Mouse (Mus musculus) c-Kit-positive CD71-positive TER-119-positive erythroid progenitor cells, embryonic 14.5 days (primary cell): ENCODE data around the gene Pnkd.
A peak's percentile ranks its signal among the peaks of the same experiment; 100 is the strongest.
"Not testable (repeated sequence)": the region's sequence is repeated elsewhere in the genome, so short reads cannot be mapped to it uniquely, and the experiment has no call there.

ENCODE experiments used
- DNase-seq: peaks from one replicate; pipeline ENCODE4 v3.0.0-alpha.2; 2013; ENCODE audit warnings: low spot score

Gene Pnkd

DNA sequence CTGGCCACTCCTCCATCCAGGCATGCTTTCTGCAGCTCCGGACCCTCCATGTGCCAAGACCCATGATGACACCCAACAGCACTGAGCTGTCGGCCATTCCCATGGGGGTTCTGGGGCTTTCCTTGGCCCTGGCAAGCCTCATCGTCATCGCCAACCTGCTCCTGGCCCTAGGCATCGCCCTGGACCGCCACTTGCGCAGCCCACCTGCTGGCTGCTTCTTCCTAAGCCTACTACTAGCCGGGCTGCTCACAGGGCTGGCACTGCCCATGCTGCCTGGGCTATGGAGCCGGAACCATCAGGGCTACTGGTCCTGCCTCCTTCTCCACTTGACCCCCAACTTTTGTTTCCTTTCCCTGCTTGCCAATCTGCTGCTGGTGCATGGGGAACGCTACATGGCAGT is 6.2 kb upstream of the Pnkd start, which contains the start of gene Gpbar1:
Gpbar1 (plus strand) TSS at position 13 of the 400 bp plus-strand sequence.
- no peak for DNase-seq

DNA sequence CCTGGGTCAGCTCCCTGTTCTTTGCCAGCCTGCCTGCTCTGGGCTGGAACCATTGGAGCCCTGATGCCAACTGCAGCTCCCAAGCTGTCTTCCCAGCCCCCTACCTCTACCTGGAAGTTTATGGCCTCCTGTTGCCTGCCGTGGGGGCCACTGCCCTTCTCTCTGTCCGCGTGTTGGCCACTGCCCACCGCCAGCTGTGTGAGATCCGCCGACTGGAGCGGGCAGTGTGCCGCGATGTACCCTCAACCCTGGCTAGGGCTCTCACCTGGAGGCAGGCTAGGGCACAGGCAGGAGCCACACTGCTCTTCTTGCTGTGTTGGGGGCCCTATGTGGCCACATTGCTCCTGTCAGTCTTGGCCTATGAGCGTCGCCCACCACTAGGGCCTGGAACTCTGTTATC is 5.7 kb upstream of the Pnkd start:
- DNase-seq = no peak

DNA sequence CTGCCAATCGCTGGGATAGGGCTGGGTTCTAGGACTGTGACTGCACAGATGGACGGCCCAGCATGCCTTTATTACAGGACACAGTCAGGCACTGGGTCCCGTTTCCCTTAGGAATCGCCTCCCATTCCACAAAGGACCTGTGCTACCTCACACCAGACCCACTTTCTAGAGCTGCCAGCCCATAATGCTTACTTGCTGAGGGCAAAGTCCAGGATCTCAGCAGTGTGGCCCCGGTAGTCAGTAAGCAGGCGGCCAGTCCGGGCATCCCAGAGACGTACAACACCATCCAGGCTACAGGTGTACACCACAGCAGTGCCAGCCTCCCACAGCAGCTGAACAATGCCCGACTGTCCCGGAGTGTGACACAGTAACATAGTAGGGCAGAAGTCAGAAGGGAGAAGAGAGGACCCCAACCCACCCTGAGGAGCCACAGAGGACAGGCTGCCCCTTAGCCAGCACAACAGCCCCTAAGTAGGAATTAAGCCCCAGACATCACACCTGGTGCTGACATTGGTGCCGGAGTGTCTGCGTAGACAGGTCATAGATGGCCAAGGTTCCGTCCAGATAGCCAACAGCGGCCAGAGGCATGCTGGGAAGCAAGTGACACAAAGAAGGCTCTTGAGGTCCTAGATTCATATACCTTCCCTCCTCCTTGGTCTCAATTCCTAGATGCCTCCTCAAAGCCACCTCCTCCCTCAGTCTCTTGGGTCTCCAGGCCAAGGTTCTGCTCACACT is 4.0 kb upstream of the Pnkd start:
- DNase-seq = no peak

DNA sequence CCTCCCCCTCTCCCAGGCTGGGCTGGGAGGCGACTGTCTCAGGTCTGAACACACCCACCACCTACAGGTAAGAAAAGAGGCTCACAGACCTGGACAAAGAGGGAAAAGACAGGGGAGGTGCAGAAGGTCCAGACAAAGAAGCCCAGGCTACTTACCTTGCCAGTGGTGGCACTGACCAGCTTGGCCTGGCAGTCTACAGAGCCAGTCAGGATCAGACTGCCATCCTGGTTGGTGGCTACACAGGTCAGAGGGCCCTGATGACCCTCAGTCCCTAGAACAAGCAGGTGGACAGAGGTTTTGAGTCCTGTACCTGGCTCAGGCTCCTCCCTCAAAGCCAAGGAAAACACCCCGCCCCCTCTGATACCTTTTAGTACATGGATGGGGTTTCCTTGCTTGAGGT is 3.4 kb upstream of the Pnkd start:
- no peak for DNase-seq

DNA sequence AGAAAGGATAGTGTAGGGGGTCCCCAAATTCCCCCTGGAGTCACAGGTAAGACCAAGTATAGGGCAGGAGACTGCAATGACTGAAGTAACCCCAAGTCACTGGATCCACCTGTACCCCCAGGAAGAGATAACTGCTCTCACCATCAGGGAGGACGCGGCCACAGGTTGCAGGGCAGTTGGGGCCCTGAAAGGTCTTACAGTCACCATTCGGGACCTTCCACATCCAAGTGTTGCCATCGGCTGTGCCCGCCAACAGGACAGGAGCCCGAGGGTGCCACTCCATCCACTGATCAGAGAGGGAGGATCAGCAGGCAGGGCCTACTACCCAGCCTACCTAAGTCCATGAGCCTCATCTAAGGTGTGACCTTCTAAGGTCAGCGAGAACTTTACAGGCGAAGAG is 2.8 kb upstream of the Pnkd start:
- DNase-seq = no peak

DNA sequence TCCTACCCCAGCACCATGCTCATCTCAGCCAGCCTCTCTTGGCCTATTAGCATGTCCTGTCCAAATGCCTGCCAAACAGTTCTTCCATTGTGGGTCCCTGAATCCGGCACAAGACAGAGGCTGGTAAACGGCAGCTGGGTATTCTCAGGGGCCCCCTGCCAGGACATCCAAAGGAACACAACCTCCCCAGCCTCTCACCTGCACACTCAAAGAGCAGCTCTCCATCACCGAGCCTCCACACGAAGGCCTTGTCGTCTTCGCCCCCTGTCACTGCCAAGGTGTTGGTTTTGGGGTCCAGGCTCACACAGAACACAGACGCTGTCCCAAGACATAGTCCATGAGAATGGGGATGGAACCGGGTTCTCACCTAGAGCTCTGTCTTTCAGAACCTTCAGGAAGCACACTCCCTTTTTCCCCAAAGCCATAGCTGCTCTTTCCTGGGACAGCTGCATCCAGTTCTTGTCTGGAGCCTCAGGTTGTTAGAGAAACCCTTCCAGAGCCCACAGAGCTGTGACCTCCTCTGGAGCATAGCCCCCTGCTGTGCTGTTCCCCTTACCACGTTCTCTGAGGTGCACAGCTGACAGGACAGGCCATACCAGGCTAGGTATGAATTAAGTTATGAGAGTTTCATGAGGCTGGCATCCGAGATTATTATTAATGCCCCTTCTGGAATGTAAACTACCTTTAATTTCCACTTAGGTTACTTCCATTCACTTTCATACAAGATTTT is 1.7 kb upstream of the Pnkd start:
- no peak for DNase-seq

DNA sequence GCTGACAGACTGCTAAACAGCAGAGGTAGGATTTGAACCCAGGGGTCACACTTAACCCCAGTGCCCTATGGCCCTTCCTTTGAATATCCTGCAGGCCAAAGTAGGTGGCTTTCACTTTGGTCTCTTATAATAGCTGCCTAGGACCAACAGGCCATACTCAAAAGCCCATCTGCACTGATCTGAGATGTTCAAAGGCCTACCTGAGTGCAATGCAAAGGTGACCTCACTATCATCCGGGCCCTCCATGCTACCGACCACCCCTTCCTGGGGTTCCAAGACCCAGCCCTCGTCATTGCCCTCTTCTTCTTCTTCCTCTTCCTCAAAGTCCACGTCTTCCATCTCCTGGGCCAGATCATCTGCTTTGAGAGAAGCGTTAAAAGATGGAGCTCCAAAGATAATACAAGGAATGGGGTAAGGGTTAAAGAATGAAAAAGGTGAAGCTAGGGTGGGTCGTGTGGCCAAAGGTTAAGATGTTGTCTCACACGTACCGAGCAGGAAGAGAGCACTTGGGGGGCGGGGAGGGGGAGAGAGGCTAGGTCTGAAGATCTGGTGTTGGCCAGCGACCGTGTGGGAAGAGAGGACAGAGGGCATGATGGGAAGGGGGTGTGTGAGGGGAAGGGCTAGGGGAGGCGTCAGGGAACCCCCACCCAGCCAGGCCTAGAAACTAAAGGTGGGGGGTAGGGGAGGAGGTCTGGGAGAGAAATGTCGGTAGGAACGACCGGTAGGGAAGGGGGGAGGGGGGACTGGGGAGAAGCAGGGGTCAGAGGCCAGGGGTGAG is 855 bp upstream of the Pnkd start:
- no peak for DNase-seq

DNA sequence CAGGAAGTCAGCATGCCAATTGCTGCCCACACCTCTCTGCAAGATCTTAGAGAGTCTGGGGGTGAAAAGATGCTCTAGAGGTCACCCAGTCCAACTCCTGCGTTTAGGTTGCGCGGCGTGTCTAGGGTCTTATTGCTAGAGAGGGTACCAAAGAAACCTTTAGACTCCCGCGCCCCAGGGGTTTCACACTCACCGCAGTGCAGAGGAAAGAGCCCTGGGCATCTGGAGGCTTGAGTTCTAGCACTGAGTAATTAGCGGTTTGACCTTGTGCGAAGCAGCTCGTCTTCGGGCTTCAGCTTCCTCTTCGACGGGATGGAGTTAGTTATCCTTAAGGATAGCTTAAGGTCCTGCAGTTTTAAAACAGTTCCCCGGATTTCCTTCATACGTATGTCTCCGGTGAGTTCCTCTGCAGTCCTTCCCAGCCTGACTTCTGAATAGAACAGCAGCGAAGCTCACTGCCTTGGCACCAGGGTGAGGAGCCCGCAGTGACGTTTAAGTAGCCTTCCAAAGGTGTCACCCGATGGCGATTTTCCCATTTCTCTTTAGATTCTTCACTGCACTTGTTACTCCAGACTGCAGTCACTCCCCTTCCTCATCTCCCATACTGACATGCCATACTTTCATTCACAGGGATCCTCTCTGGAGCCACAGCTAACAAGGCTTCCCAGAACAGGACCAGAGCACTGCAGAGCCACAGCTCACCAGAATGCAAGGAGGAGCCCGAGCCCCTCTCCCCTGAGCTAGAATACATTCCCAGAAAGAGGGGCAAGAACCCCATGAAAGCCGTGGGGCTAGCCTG is 681 bp downstream of the Pnkd start:
- DNase-seq = no peak

DNA sequence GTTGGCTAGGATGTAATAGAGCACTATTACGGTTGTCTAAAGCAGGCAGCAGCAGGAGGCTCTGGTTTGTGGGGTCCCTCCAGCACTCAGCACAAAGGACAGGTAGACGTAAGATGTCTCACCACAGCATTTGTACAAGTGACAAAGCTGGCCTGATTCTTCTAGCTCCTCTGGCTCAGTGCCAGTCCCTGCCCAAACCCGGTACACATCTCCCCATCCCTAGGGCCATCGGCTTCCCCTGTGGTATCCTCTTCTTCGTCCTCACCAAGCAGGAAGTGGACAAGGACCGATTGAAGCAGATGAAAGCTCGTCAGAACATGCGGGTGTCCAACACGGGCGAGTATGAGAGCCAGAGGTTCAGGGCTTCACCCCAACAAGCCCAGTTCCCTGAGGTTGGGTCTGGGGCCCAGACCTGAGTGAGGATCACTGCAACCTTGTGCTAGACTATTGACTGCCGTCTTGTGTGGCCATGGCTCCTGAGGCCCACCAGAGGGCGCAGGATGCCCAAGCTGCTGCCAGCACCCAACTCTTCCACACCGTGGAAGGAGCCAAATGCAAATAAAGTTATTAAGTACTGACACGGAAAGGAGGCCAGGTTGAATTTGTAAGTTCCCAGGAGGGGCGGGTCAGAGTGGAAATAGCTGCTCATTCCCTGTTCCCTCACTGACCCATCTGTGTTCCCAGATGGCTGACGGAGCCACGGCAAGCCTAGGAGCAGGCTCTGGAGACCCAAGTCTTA is 2.3 kb downstream of the Pnkd start:
- DNase-seq = not testable (repeated sequence)

DNA sequence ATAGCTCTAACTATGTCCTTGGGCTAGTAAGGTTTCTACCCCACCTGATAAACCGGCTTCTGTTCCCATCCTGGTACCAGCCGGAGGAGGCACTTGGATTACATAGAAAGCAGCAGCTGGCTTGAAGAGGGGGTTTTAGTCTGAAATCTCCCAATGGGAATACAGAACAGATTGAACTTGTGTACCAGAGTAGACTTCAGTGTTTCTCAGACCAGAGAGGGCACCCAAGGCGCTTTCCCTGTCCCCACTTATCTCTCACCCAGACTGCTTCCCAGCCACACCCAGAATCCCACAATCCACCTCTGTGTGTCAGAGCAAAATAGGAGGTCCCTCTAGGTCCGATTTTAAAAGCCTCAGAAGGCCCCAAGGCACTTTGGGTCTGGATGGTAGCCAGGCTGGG is 3.6 kb downstream of the Pnkd start:
- no peak for DNase-seq

DNA sequence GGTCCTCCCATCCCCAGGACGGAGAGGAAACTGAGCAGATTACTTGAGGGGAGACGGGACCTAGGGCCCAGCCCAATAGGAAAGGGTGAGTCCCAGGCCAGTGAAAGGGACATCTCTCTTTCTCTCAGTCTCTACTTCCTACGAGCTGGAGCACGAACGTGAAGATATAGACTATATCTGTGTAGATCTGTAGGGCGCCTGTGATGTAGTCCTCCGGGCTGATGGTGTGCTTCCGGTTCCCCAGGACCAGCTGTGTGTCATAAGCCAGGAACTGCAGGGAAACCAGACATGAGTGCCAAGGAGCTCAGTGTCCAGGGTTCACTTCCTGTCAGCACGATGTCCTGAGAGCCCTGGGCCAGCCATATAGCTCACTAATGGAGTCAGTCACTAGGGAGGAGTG is 4.5 kb downstream of the Pnkd start:
- no peak for DNase-seq

DNA sequence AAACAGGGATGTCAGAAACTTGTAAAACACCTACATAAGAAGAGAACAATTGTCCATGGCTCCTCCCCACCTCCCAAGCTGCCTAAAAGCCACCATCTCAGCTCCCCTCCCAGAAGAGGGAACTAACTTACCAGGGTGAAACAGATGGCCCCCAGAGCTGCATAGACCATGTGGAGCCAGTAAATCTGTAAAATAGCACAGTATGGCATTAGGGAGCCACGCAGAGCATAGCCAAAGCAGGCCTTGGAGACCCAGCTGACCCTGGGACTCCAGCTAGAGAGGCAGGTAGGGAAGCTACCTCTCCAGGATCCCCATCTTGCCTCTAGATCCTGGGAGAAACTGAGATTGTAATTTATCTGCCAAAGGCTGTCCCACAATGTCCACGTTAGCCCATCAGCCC is 5.0 kb downstream of the Pnkd start:
- no peak for DNase-seq

DNA sequence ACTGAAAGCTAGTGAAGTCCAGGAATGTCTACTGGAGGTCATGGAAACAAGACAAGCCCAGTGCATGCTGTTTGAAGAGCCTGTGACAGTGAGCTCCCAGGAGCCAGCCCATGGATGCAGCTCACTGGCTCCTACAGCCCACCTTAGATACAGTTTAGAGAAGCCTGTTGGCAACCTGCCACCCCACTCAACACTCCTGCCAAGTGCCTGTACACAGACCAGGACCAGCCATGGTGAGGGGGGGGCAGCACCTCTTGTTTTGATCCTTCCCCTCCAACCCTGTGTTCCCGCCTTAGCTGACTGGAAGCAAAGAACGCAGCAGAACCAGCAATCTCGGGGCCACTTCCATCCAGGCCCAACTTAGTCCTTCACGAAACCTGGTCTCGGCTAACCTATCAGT is 5.4 kb downstream of the Pnkd start:
- no peak for DNase-seq

DNA sequence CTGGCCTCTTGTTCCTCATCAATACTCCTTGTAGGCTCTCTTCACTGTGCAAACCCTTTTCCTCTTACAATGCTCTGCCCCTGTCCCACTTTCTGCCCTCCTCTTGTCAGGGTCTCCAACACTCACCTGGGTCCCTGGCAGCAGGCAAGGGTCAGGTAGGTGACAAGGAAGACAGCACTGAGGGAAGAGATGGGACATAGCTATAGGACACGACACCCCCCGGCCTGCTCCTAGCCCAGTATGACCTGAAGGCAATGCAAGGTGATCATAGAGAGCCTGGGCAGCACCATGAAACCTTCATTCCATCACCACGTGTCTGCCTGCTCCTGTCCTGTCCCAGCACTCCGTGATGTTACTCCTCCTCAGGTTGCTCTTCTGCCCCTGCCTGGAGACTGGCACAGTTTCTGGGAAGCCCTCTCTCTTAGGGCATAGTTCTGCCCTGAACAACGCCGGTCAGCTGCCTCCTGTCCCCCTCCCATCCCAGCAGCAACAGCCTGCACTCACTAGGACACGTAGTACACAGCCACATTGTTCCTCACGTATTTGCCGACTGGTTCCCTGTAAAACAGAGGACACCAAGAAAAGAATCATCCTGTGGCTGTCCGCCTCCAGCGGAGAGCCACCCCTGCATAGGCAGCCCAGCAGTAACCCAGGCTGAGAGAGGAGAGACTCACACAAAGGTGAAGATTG is 7.7 kb downstream of the Pnkd start:
- DNase-seq = no peak

DNA sequence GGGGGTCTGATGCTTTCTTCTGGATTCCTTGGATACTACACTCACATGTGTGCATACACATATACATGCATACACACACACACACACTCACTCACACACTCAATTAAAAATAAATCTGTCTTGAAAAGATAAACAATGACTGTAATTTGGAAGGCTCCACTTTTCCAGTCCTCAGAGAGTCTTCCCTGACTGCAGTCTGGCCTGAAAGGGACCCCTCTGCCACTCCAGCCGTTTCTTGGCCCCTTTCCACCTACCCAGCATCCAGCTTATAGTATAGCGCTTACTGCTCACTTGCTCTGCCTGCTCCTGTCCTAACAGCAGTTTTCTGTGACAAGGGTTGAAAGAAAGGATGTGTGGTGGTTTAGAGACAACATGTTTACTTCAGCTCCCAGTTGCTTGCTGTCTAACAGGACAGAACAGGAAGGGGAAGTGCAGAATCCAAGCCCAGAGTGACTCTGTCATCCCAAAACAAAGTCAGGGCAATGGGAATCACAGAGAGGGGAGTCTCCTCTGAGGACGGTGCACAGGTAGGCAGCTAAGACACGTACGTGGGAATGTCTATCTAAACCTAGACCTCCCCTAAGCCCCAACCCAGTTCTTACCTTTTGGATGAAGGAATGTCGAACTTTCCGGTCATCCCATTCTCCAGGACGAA is 8.7 kb downstream of the Pnkd start:
- no peak for DNase-seq

DNA sequence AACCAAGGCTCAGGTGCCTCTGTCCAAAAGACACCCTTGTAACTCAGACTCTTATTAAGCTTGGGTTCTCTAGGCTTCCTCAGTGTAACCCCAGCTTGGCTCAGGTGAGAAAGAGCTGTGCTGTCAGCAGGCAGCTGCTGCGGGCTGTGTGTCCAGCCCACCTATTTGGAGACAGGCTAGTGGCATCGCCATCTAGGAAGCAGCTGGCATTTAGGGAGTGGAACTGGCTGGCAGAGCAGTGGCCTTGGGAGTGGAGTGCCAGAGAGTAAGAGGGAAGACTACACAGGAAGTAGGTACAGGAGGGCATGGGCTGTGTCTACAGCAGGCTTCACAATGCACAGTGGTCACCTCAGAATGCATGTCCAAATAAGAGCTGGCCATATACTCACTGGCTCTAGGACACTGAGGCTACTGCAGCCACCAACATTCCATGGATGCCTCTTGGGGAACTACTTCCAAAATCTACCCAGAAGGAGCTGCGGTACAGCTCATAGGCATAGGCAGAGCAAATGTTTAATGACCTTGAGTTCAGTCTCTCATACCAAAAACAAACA is 9.4 kb downstream of the Pnkd start:
- DNase-seq = no peak

DNA sequence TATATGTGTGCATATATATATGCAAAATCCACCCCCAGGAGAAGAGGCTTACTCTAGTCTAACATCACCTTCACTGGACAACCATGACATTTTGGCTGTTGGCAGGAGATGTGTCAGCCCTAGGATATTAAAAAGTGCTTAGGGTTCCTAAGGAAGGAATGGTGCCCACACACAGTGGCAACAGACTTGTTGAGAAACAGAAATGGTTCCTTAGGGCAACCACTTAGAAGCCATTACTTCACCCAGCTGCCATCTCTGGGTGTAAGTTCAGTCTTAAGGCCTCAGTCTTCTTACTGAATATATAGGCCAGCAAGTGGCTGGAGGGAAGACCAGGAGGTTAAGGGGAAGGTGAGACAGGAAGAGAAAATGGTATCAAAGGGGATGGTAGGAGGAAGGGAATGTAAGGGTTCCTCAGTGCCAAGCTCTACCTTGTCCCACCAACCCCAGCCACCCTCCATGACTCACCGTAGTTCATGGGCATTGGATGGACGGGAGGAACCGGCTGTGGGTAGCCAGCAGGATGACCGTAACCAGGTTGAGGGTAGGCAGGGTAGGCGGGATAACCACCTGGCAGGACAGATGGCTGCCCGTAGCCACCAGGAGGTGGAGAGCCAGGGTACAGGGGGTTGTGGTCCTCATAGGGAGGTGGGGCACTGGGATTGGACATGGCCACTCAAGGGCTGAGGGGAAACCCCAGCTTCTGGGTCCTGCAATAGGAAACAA is 10.2 kb downstream of the Pnkd start:
- DNase-seq = no peak

DNA sequence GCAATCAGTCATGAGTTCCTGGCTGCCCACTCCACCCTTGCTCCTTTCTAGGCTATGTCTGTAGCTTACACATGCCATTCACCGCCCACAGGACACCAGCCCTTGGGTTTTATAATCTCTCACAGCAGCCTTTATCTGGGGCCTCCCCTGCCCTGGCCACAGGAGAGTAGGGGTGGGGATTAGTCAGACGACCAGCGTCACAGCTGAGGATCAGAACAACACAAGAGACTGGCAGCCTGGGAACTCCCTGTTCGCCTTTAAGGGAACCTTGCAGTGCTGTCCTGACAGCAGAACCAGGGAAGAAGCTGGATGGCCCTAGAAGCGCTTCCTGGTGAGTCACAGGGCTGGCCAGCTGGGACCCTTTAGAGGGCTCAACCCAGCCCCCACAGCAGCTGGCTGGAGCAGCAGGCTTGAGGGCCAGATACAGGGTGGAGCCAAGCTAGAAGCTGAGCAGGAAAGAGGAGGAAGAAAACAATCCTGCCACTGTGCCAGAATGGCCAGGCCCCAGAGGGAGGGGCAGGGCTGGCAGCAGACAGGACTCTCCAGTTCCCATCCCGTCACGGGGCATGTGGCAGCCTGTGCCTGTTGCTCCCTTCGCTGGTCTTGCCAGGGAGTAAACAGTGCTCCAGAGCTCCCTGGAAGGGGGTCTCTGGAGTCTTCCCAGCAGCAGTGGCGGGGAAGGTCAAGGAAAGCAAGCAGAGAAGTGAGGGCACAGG is 10.9 kb downstream of the Pnkd start:
- peak; percentile 80 for DNase-seq

DNA sequence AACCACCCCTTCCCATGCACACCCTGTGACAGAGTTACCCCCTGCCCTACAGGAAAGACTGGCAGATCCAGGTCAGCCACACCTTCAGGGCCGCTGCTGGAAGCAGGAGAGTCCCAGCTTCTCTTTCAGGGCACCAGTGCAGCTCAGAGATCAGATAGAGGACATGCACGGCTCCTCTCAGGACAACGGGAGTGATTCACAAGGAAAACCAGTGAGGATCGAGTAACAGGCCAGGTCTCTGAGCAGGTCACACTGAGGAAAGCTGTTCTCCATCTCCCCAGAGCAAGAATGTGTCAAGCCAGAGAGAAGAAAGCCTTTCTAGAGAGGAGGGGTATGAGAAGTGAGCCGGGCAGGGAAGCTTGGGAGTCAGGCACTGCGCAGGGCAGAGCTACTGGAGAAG is 11.7 kb downstream of the Pnkd start:
- DNase-seq = no peak
